Mouse (Mus musculus) myocyte (in vitro differentiated cells): Measurements from ENCODE around the gene Bhlhb9.
"Not testable (repeated sequence)": the region's sequence is repeated elsewhere in the genome, so short reads cannot be mapped to it uniquely, and the experiment has no call there.

ENCODE experiments used
- CEBPB ChIP-seq: IDR thresholded peaks from 2 replicates; pipeline ENCODE4 v1.6.1; 2011; ENCODE audit warnings: mild to moderate bottlenecking, moderate library complexity; ENCODE audit not compliant: poor library complexity, insufficient read depth, severe bottlenecking
- E2F4 ChIP-seq: IDR thresholded peaks from one replicate; pipeline ENCODE4 v1.6.1; 2011; ENCODE audit warnings: mild to moderate bottlenecking, control low read depth, moderate library complexity; ENCODE audit not compliant: insufficient read depth
- MAX ChIP-seq: IDR thresholded peaks from one replicate; pipeline ENCODE4 v1.6.1; 2011; ENCODE audit warnings: low read depth, mild to moderate bottlenecking, control low read depth
- MYOD1 ChIP-seq, 3 experiments: IDR thresholded peaks; one replicate each; pipeline ENCODE4 v1.6.1; 2011; ENCODE audit warnings: control low read depth in 2 of 3, low read depth in 2 of 3, mild to moderate bottlenecking in 2 of 3, moderate library complexity in 1 of 3; ENCODE audit not compliant: insufficient read length in 2 of 3, control insufficient read depth in 1 of 3
- MYOG ChIP-seq, 3 experiments: IDR thresholded peaks; one replicate each; pipeline ENCODE4 v1.6.1; 2011; ENCODE audit warnings: control low read depth in 2 of 3, low read depth in 2 of 3, mild to moderate bottlenecking in 2 of 3; ENCODE audit not compliant: insufficient read length in 2 of 3, control insufficient read depth in 1 of 3, insufficient read depth in 1 of 3
- POLR2A ChIP-seq: IDR thresholded peaks from one replicate; pipeline ENCODE4 v1.6.1; 2011; ENCODE audit warnings: low read depth, mild to moderate bottlenecking, control low read depth, moderate library complexity; ENCODE audit not compliant: insufficient read length
- REST ChIP-seq: IDR thresholded peaks from one replicate; pipeline ENCODE4 v1.6.1; 2011; ENCODE audit warnings: mild to moderate bottlenecking, control low read depth, moderate library complexity; ENCODE audit not compliant: insufficient read depth, insufficient read length
- SRF ChIP-seq: IDR thresholded peaks from one replicate; pipeline ENCODE4 v1.6.1; 2011; ENCODE audit warnings: low read depth; ENCODE audit not compliant: control insufficient read depth, insufficient read length
- TCF12 ChIP-seq: IDR thresholded peaks from one replicate; pipeline ENCODE4 v1.6.1; 2011; ENCODE audit warnings: mild to moderate bottlenecking, control low read depth; ENCODE audit not compliant: poor library complexity, insufficient read depth, severe bottlenecking
- TCF3 ChIP-seq: IDR thresholded peaks from one replicate; pipeline ENCODE4 v1.6.1; 2011; ENCODE audit warnings: low read depth, control low read depth; ENCODE audit not compliant: insufficient read length
- USF1 ChIP-seq: IDR thresholded peaks from one replicate; pipeline ENCODE4 v1.6.1; 2011; ENCODE audit warnings: low read depth, mild to moderate bottlenecking, control low read depth, moderate library complexity

GRCm38 (mm10) chrX:135866806-135867205, 69.4 kb downstream of the Bhlhb9 start:
- not testable (repeated sequence) for TF ChIP-seq MYOG (IDR thresholded peaks at IDR 0.05; ENCODE audit: control insufficient read depth in 1 of 3, insufficient read depth in 1 of 3, insufficient read length in 2 of 3, low read depth in 2 of 3); POLR2A; USF1; CEBPB; SRF; E2F4; REST; TCF12; MYOD1 (IDR thresholded peaks at IDR 0.05; ENCODE audit: control insufficient read depth in 1 of 3, insufficient read length in 2 of 3, low read depth in 2 of 3); TCF3; MAX
